Mouse (Mus musculus) ovary, postnatal 14 days (tissue): Measurements from ENCODE around the gene Supt16.
A peak's percentile ranks its signal among the peaks of the same experiment; 100 is the strongest.

Source experiments
- DNase-seq: peaks from one replicate; pipeline ENCODE4 v3.0.0; 2022; ENCODE audit warnings: low spot score

The Supt16 gene

DNA sequence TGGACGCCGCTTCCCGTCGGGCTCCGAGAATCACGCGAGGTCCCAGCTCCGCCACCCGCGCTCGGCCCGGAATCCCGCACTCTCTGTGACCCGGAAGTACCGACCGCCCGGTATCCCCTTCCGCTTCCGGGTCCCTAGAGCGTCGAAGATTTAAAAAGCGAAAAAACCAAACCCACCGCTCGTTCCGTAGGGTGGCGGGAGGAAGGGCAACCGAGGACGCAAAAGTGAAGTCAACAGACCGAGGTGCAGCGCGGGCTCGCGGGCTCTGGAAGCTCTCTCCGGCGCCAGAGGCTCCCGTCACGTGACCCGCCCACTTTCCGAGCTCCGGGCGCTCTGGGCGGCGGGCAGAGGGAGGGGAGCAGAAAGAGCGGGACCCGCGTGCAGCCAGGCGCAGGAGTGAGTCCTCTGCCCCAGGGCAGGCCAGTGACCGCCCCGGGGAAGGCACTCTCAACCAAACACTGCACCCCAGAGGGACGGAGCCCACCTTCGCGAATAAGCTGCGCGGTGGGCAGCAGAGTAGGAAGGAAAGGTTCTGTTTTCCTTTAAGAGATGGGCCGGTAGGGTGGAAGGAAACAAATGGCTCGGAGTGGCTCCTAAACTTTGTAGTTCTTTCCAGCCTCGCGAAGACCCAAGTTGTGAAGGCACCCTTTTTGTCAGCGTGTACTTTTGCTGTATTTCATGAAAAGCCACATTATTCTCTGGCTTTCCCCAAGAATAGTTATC lies at the start of gene Supt16:
TSS of gene Supt16 (minus strand) at position 261 of the 723 bp plus-strand sequence.
- DNase-seq: peak; percentile 71

DNA sequence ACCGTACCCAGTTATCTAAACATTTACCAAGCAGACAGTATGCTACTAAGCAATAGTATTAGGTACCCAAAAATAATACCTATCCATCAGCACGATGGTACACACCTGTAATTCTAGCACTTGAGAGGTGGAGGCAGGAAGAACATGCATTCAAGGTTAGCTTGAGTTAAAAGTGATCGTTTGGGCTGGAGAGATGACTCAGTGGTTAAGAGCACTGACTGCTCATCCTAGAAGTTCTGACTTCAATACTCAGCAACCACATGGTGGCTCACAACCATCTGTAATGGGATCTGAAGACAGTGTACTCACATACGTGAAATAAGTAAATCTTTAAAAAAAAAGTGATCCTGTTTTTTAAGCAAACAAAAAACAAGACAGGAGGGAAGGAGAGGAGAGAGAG lies 48.9 kb upstream of the Supt16 start:
- DNase-seq: no peak

DNA sequence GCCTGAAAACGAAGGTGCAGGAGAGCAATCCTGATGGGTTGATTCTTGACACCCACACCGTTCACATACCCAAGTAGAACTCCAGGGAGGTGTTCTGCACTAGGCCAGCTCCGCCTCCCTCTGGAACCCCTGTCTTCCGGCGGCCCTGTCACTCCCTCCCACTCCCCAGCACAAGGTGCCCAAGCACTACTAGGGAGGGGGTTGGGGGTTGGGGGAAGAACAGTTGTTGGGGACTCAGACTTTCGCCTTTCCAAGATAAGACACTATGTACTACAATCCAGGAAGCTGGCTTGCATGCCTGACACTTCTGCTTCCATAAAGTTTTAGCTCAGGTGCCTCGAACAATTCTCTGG lies 47.5 kb upstream of the Supt16 start:
- no peak for DNase-seq

DNA sequence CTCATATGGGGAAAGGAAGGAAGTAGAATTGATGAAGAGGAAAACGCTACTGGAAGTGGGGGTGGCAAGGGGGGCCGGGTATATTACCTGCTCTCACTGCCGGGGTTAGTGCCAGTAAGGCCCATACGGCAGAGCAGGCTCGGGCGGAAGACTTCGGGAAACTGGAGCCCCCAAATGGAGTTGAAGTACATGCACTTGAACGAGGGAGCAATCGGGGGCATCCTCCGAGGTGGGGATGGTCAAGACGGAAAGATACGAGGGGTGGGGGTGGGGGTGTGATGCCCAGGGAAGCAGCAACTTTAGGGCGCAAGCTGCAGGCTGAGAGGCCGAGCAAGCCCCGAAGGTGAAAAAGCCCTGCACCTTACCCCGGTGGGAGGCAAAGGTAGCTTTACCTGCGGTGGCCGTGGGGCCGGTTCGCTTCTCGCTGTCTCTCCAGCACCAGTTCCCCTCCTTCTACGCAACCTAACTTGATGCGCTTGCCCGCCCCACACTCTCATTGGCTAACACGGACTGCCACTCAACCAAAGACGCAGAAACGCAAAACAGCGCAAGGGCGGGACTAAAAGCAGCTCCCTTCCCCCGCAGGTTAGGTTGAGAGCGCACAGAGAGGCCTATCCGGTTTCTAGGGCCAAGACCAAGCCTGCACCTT lies 46.9 kb upstream of the Supt16 start:
- DNase-seq: peak; percentile 99

DNA sequence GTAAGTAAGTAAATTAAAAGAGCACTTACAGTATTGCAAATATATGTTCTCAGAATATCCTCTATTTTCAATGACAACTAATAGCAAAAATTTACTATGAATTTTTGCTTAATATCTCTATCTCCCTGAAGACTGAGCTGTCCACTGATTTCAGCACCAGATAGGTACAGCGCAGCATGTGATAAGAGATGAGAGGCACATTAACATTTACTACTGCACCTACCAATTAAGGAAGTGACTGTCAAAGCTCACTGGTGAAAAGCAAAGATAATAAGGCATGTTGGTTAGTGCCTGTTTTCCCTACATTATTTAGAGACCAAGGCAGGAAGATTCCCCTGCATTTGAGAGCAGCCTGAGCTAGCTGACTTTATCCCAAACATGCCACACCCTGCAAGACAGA lies 39.0 kb upstream of the Supt16 start:
- no peak for DNase-seq

DNA sequence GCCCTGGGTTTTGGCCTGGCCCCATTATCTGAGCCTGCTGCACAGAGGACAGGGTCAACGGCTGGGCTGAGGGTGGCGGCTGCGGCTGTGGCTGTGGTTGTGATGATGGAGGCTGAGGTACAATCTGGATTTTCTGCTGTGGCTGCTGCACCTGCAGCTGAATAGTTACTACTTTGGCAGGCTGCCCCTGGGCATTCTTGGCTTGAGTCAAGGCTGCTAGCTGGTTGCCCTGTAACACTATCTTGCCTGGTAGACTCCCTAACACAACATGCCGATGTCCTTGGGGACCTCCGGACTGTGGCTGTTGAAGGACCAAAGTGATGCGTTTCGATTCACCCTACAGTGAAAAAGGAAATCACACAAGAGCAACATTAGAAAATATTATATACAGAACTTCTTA lies 37.9 kb upstream of the Supt16 start:
- peak; percentile 11 for DNase-seq

DNA sequence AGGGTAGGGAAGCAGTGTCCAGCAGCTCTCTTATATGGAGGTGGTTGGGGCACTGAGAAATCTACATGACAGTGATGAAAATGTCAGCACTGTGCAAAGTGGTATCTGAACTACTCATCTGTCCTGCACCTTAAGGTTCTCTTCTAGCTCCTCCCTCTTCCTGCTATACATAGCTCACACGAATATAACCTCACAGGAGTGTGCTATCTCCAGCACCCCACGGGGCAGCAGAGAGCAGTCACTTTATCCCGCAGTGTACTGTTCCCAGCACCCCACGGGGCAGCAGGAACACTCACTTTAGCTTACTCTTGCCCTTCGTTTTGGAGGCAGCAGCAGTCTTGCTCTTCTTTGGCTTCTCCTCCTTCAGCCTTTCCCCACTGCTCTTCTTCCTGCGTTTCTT lies 35.0 kb upstream of the Supt16 start:
- DNase-seq: no peak

DNA sequence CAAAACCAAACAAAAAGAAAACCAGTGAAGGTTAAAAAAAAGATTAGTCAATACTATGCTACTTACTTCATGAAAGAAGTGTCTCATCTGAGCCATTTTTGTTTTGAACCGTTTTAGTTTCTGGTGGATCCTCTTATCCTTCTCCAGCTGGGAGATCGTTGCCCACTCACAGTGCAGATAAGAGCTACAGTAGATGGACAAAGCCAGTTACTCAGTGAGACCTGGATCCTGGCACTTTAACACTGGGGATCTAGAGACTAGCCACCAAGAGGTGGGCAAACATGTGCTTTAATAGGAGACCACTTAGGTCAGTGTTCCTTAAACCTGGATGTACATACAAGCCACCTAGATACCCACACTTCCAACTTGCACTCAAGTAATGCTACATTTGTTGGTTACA lies 28.8 kb upstream of the Supt16 start:
- no peak for DNase-seq

DNA sequence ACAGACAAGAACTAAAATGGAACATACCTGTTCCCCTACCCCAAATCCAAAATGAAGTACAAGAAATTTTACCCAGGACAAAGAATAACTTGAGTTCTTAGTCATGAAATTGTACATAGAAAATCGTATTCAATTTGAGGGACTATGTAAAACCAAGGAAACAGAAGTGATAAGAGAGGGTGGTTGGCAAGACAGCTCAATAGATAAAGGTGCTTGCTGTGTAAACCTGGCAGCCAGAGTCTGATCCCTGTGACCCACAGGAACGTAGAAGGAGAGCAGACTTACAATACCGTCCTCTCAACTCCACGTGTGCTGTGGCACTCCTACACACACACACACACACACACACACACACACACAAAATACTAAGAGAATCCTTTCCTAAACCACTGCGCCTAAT lies 20.0 kb upstream of the Supt16 start:
- DNase-seq: no peak

DNA sequence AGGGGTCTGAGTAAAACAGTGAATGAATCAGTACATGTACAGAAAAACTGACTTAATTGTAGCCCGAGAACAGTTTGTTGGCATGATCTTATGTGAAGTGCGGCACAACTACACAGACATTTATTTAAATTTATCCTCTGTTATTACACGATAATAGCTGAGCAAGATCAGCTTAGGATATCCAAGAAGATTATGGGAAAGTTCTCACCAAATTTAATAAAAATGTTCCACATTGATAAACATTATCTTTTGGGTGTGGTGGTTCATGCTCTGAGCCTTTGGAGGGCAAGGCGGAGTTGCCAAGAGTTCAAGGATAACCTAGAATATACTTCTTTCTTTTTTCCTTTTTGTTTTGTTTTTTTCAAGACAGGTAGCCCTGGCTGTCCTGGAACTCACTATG lies 2.2 kb upstream of the Supt16 start:
- no peak for DNase-seq

DNA sequence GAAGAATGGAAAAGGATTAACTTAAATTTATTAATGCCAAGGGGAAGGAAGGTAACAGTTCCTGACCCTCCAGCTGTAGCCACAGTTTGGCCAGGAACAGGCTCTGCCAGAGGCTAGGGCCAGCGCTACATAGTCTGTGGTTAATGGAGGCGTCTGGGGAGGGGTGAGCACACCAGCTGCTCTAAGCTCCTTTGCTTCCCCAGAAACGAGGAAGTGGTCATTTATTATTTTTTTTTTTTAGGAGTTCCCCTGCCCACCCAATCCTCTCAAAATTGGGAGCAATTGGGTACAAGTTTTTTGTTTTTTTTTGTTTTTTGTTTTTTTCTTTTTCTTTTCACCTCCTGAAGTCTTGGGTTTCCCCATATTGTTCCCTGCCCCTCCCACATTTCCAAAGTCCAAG lies 925 bp upstream of the Supt16 start:
- no peak for DNase-seq

DNA sequence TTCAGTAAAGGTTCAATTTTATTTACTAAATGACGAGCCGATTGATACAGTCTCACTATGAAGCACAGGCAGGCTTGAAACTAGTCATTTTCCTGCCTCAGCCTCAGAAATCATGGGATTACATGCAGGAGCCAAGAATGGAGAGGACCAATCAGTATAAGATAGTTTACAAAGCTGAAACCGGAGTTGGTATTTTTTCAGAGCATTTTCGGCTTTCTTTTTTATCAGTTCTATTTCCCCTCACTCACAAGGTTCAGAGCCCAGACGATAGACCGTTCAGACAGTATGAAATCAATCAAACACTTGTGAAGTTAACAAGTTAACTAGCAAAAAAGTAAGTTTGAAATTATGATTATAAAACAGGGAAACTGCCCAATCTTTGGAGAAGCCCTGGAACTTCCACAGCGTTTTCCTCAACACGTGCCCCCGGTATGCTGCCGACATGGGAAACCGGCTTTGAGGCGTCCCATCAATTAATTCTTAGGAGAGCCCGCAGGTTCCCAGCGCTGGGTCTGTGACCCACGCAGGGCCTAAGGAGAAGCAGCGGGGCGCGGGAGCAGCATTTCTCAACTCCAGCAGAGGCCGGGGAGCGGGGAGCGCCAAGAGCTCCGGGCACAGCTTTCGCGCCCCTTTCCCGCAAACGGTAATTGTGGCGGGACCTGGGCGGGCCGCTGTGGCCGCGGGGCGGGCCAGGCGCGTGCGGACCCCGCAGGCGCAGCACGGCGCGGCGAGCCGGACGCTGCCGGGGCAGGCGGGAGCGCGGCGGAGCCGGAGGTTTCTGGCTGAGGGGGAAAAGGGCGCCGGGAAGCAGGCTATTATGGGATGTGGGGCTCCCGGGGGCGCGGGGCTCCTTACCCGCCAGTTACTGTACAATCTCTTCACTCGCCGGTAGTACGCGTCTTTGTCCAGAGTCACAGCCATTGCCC lies 723 bp downstream of the Supt16 start:
- DNase-seq: peak; percentile 22

DNA sequence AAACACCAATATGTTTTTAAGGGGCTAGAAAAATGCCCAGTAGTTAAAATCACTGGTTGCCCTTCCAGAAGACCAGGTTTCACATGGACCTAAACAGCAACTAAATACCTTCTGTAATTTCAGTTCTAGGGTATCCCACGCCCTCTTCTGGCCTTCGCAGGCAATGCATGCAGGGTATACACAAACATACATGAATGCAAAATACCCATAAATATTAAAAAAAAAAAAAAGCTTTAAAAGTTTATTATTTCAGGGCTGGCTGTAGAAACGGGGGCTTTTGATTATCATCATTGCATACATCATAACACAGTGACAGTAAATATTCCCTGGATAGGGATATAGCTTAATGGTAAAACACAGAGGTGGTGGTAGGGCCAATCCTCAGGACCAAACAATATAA lies 1.5 kb downstream of the Supt16 start:
- DNase-seq: no peak

DNA sequence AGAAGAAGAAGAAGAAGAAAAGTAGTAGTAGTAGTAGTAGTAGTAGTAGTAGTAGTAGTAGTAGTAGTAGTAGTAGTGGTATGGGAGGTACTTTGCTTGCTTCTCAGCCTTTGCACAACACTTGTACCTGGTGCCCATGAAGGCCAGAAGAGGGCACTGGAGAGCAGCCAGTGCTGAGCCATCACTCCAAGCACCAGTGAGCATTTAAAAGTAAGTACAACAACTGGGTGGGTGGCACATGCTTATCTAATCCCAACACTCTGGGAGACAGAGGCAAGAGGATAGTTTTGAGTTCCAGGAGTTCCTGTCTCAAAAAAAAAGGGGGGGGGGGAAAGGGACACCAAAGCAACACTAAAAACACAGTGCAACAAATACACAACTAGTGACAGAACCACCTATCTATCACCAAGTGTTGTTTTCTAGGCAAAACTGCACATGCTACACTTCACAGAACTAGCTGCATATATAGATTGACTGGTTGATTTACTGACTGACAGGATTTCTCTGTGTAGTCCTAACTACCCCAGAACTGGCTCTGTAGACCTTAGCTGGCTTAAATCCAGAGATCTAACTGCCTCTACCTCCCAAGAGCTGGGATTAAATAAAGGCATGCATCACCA lies 6.4 kb downstream of the Supt16 start:
- DNase-seq: peak; percentile 13

DNA sequence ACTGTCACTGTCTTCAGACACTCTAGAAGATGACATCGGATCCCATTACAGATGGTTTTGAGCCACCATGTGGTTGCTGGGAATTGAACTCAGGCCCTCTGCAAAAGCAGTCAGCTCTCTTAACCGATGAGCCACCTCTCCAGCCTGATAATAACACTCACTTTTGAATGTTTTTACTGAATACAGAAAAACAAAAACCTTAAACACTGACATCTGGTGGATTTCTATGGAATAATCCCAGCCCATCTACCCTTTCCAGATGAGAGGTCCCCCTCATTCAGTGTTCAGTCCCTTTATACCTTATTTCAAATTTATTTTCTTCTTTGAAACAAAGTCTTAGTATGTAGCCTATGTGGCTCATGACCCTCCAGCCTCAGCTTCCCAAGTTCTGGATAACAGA lies 7.7 kb downstream of the Supt16 start:
- DNase-seq: no peak

DNA sequence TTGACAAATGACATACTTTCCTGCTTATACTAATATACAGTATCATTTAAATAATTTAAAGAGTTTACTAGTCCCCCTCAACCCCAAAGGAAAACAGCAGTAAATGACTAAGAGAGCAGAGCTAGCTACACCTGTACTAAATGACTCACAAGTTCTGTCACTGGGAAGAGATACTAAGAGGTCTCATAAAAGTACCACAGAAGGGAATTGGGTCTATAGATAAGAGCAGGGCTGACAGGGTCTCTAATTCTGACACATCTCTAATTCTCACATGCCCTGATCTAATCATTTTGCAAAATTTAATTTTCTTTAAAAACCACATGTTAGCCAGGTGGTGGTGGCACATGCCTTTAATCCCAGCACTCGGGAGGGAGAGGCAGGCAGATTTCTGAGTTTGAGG lies 8.4 kb downstream of the Supt16 start:
- DNase-seq: no peak

DNA sequence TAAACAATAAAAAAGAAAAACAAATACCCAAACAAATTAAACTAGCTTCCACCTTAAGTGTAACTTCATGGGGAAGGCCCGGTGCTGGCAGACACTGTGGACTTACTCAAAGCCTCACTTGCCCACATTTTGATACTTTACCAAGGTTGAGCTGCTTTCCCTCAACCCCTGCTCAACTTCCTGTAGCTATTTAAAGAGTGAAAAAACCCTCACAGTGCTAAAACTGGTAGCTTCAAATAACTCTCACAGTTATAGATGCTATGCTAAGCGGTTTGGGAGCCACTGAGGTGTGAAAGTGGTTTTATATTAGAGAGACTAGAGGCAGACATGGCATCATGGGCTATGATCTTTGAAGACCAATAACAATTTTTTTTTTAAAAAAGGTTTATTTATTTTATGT lies 30.6 kb downstream of the Supt16 start:
- DNase-seq: no peak

DNA sequence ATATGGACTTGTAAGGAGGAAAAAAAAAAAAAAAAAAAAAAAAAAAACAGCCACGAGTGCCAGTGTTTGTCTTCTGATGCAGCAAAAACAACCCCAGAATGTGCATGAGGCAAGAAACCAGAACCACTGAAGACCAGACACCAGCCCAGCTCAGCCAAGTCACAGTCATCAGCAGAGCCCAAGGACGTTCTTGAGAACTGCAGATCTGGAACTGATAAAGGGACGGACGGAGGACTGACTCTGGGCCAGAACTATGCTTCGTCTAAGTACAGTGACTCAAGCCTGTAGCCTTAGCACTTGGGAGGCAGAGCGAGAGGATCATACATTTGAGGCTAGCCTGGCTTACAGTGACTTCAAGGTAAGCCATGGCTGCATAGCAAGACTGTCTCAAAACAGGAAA lies 36.3 kb downstream of the Supt16 start:
- DNase-seq: no peak

DNA sequence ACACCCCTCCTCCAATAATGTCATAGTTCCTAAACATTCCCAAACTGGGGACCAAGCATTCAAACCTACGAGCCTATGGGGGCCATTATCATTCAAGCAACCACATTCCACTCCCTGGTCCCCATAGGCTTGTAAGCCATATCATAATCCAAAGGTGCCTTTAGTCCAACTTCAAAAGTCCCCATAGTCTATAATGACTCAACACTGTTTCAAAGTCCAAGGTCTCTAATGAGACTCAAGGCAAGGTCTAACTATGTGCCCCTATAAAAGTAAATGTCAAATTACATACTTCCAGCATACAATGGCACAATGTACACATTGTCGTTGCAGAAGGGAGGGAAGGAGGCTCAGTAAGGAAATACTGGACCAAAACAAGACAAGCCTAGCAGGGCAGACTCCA lies 42.2 kb downstream of the Supt16 start:
- DNase-seq: no peak

DNA sequence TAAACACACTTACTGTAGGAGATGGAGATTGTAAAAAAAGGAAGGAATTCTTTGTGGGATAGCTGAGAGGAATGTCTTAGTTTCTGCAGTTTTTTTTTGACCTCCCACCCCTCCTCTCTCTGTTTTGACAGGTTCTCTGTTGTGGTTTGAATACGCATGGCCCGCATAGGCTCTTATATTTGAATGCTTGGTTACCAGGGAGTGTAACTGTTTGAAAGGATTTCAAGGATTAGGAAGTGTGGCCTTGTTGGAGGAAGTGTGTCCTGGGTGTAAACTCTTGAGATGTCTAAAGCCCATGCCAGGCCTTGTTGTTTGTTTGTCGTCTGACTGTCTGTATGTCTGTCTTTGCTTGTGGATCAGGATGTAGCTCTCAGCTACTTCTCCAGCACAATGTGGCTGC lies 44.6 kb downstream of the Supt16 start:
- no peak for DNase-seq

DNA sequence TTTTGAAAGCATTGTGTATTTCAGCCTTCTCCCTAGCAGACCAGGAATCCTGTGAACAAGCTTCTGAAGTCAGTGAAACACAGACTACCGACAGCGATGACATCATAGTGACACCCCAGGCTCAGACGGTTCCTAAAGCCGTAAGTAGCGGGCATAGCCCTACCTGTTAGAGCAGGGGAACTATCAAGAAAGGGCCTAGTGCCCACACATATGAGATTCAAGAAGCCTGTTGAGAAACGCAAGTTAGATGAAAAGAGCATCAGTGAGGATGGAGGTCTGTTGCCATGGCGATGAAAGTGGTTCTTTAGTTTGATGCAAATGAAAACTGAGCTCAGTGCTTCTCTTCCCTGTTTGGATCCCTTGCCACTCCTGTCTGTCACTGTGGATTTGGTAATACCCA lies 45.0 kb downstream of the Supt16 start:
- DNase-seq: no peak

DNA sequence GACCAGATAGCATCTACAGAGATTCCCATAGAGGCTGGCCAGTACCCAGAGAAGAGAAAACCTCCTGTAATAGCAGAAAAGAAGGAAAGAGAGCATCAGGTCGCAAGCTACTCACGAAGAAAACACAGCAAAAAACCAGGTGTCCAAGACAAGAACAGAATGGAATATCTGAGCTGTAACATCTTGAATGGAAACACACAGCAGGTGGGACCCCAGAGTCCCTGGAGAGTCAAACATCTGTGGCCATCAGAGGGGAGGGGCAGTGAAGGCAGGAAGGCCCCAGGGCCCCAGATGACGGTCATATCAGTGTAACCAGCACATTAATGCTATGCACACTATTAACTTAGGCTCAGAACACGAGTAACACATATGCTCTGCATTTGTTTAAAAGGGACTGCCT lies 47.3 kb downstream of the Supt16 start:
- no peak for DNase-seq

DNA sequence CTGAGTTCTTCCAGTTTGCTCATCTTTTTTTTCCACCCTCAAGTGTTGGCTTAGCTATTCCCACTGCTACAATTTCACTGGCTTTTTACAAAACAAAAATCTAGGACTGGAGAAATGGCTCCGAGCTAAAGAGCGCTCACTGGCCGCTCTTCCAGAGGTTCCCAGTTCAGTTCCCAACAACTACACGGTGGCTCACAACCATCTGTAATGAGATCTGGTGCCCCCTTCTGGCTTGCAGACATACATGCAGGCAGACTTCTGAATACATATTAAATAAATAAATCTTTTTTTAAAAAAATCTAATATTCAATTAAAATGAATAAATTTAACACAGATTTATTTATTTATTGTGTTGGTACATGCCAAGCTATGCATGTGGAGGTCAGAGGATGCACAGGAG lies 50.7 kb downstream of the Supt16 start:
- DNase-seq: no peak
